Mouse (Mus musculus) MEL (cell line): ENCODE measurements at regions not wholly inside any gene's neighbourhood (a gene's known extent, or its start where the extent isn't known, plus 50 kb on each side); places are given as distances from the start of the nearest gene placed in this dataset.

Source experiments
- DNase-seq: peaks from one replicate; pipeline ENCODE4 v3.0.0; 2011; ENCODE audit warnings: low read depth, low spot score
- H3K27ac ChIP-seq: 2 replicates; pipeline ENCODE4 v1.5.1; 2012; ENCODE audit warnings: low read depth, mild to moderate bottlenecking, control low read depth, low read length, moderate library complexity; ENCODE audit not compliant: control insufficient read depth
- H3K27me3 ChIP-seq, 2 experiments: fragments of 150-350 bp in 1 of 2; sonication (generic) in 1 of 2; 2 replicates each; pipeline ENCODE4 v1.6.1; 2012; ENCODE audit warnings: low read length in 2 of 2, mild to moderate bottlenecking in 2 of 2, improper control_type of control experiment in 1 of 2, moderate library complexity in 1 of 2; ENCODE audit not compliant: insufficient read depth in 2 of 2, control insufficient read depth in 1 of 2
- H3K36me3 ChIP-seq, 2 experiments: 2 replicates each; pipeline ENCODE4 v1.6.1; 2012 to 2014; ENCODE audit warnings: low read length in 2 of 2, improper control_type of control experiment in 1 of 2, inconsistent platforms in 1 of 2, mild to moderate bottlenecking in 1 of 2; ENCODE audit not compliant: insufficient read depth in 2 of 2, control insufficient read depth in 1 of 2
- H3K4me1 ChIP-seq, 2 experiments: fragments of 150-350 bp in 1 of 2; sonication (generic) in 1 of 2; 2 replicates each; pipeline ENCODE4 v1.6.1; 2012; ENCODE audit warnings: low read length in 2 of 2, improper control_type of control experiment in 1 of 2, mild to moderate bottlenecking in 1 of 2; ENCODE audit not compliant: insufficient read depth in 2 of 2, control insufficient read depth in 1 of 2
- H3K4me3 ChIP-seq, 2 experiments: fragments of 150-350 bp in 1 of 2; sonication (generic) in 1 of 2; 2 replicates each; pipeline ENCODE4 v1.5.1; 2012; ENCODE audit warnings: low read depth in 2 of 2, low read length in 2 of 2, mild to moderate bottlenecking in 2 of 2, moderate library complexity in 2 of 2, control low read depth in 1 of 2, improper control_type of control experiment in 1 of 2; ENCODE audit not compliant: control insufficient read depth in 1 of 2, insufficient read depth in 1 of 2
- H3K79me2 ChIP-seq: 2 replicates; pipeline ENCODE4 v1.6.1; 2012; ENCODE audit warnings: mild to moderate bottlenecking, low read length, moderate library complexity; ENCODE audit not compliant: control insufficient read depth, poor library complexity, insufficient read depth
- H3K9ac ChIP-seq: 2 replicates; pipeline ENCODE4 v1.6.1; 2012; ENCODE audit warnings: low read depth, mild to moderate bottlenecking, control low read depth, low read length, moderate library complexity; ENCODE audit not compliant: control insufficient read depth, poor library complexity, severe bottlenecking
- H3K9me3 ChIP-seq: fragments of 150-350 bp; sonication (generic); replicated peaks from 2 replicates; pipeline ENCODE4 v1.6.1; 2012; ENCODE audit warnings: mild to moderate bottlenecking, low read length, improper control_type of control experiment, moderate library complexity; ENCODE audit not compliant: insufficient read depth
- EP300 ChIP-seq, 2 experiments: IDR thresholded peaks; 2 replicates each; pipeline ENCODE4 v1.6.1; 2011; ENCODE audit warnings: improper control_type of control experiment in 2 of 2, low read length in 2 of 2, low read depth in 1 of 2, mild to moderate bottlenecking in 1 of 2
- ETS1 ChIP-seq: IDR thresholded peaks from 2 replicates; pipeline ENCODE4 v1.6.1; 2012; ENCODE audit warnings: low read depth, mild to moderate bottlenecking, inconsistent platforms, low read length, improper control_type of control experiment, moderate library complexity
- GATA1 ChIP-seq: IDR thresholded peaks from 2 replicates; pipeline ENCODE4 v1.6.1; 2011; ENCODE audit warnings: low read depth, low read length, improper control_type of control experiment
- JUND ChIP-seq: IDR thresholded peaks from 2 replicates; pipeline ENCODE4 v1.6.1; 2011; ENCODE audit warnings: low read depth, mild to moderate bottlenecking, improper control_type of control experiment, low read length
- KAT2A ChIP-seq: conservative IDR thresholded peaks from 2 replicates; pipeline ENCODE4 v1.6.1; 2012; ENCODE audit warnings: low read depth, low read length, improper control_type of control experiment, inconsistent platforms
- MAZ ChIP-seq: IDR thresholded peaks from 2 replicates; pipeline ENCODE4 v1.6.1; 2012; ENCODE audit warnings: low read depth, mild to moderate bottlenecking, inconsistent platforms, low read length, improper control_type of control experiment
- MXI1 ChIP-seq: IDR thresholded peaks from 2 replicates; pipeline ENCODE4 v1.6.1; 2011; ENCODE audit warnings: mild to moderate bottlenecking, low read depth, low read length, improper control_type of control experiment
- MYC ChIP-seq: IDR thresholded peaks from 2 replicates; pipeline ENCODE4 v1.6.1; 2011; ENCODE audit warnings: low read depth, mild to moderate bottlenecking, low read length, improper control_type of control experiment, moderate library complexity
- NELFE ChIP-seq: IDR thresholded peaks from 2 replicates; pipeline ENCODE4 v1.6.1; 2011; ENCODE audit warnings: low read depth, low read length, improper control_type of control experiment
- NRF1 ChIP-seq: IDR thresholded peaks from 2 replicates; pipeline ENCODE4 v1.6.1; 2014; ENCODE audit warnings: low read depth, mild to moderate bottlenecking, inconsistent platforms, low read length, improper control_type of control experiment, moderate library complexity; ENCODE audit not compliant: poor library complexity, insufficient read depth, severe bottlenecking
- POLR2A ChIP-seq, 2 experiments: IDR thresholded peaks; 2 replicates each; pipeline ENCODE4 v1.6.1; 2011 to 2012; ENCODE audit warnings: low read length in 2 of 2, mild to moderate bottlenecking in 2 of 2, control low read depth in 1 of 2, improper control_type of control experiment in 1 of 2, low read depth in 1 of 2, moderate library complexity in 1 of 2; ENCODE audit not compliant: control insufficient read depth in 1 of 2, insufficient read depth in 1 of 2, poor library complexity in 1 of 2
- RAD21 ChIP-seq: IDR thresholded peaks from 2 replicates; pipeline ENCODE4 v1.6.1; 2011; ENCODE audit warnings: mild to moderate bottlenecking, low read depth, low read length, improper control_type of control experiment
- RCOR1 ChIP-seq: IDR thresholded peaks from 2 replicates; pipeline ENCODE4 v1.6.1; 2012; ENCODE audit warnings: low read depth, mild to moderate bottlenecking, inconsistent platforms, low read length, improper control_type of control experiment
- SIN3A ChIP-seq: IDR thresholded peaks from 2 replicates; pipeline ENCODE4 v1.6.1; 2012; ENCODE audit warnings: low read length, improper control_type of control experiment, inconsistent platforms
- TCF12 ChIP-seq: IDR thresholded peaks from 2 replicates; pipeline ENCODE4 v1.6.1; 2014; ENCODE audit warnings: low read depth, mild to moderate bottlenecking, inconsistent platforms, low read length, improper control_type of control experiment, moderate library complexity
- USF2 ChIP-seq, 2 experiments: IDR thresholded peaks; 2 replicates each; pipeline ENCODE4 v1.6.1; 2011 to 2012; ENCODE audit warnings: improper control_type of control experiment in 2 of 2, low read length in 2 of 2, borderline replicate concordance in 1 of 2, inconsistent platforms in 1 of 2, low read depth in 1 of 2, mild to moderate bottlenecking in 1 of 2; ENCODE audit not compliant: insufficient read depth in 1 of 2
- ZMIZ1 ChIP-seq: IDR thresholded peaks from 2 replicates; pipeline ENCODE4 v1.6.1; 2012; ENCODE audit warnings: low read depth, mild to moderate bottlenecking, inconsistent platforms, low read length, improper control_type of control experiment, moderate library complexity

DNA sequence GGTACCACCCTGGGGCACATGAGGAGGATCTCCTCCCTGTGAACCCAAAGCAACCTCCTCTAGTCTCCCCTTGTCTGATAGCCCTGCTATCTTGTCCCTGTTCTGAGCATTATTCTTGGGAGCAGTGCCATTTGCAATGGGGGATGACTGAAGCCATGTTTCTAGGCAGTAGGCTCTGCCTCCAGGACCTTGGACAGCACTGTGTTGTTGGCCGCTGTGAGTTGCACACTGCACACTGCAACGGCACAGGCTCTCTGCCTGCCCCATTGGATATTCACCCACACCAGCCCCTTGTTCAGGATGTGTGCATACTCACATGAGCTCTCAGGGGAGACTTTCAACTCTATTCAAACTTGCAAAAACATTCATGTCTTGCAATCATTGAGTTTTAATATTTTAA is 304.8 kb downstream of the Cdh26 start:
- DNase-seq = peak; percentile 2
- TF ChIP-seq RAD21 = no peak
- no peak for TF ChIP-seq SIN3A
- TF ChIP-seq USF2 (IDR thresholded peaks at IDR 0.05; ENCODE audit: borderline replicate concordance in 1 of 2, insufficient read depth in 1 of 2, low read depth in 1 of 2, low read length in 2 of 2) = no peak
- TF ChIP-seq ZMIZ1 = no peak
- TF ChIP-seq MYC = no peak
- no peak for TF ChIP-seq KAT2A
- TF ChIP-seq NRF1 = no peak
- no peak for TF ChIP-seq GATA1
- no peak for TF ChIP-seq EP300 (IDR thresholded peaks at IDR 0.05; ENCODE audit: low read depth in 1 of 2, low read length in 2 of 2)
- no peak for TF ChIP-seq RCOR1
- TF ChIP-seq MAZ = no peak
- TF ChIP-seq POLR2A (IDR thresholded peaks at IDR 0.05; ENCODE audit: control insufficient read depth in 1 of 2, insufficient read depth in 1 of 2, low read depth in 1 of 2, low read length in 2 of 2, poor library complexity in 1 of 2) = no peak
- TF ChIP-seq MXI1 = no peak
- no peak for TF ChIP-seq JUND
- TF ChIP-seq ETS1 = no peak
- no peak for TF ChIP-seq NELFE
- no peak overlapping the region for H3K4me3 ChIP-seq
- no peaks in the 10 kb centered on the region for H3K36me3 ChIP-seq
- no peak overlapping the region for H3K9ac ChIP-seq
- H3K27me3 ChIP-seq = no peaks in the 10 kb centered on the region
- H3K79me2 ChIP-seq = no peaks in the 10 kb centered on the region
- H3K4me1 ChIP-seq = no peaks in the 10 kb centered on the region
- no peak overlapping the region for H3K27ac ChIP-seq
- no peaks in the 10 kb centered on the region for H3K9me3 ChIP-seq

DNA sequence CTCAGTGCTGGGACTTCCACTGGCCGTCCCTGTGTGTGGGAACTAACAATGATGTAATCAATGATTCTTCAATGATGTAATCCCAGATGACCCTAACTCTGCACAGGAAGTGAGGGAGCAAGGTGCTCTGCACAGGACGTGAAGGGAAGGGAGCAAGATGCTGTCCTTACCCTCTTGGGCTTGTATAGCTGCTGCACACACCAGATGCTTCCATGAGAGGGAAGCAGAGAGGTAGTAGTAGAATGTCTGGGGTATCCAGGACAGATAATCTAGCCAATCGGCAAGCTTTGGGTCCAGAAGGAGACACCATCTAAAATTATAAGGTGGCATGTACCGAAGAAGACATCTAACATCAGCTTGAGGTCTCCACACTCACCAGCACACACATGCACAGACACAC is 314.3 kb downstream of the Cdh26 start:
- no peaks in the 10 kb centered on the region for H3K4me1 ChIP-seq
- H3K27ac ChIP-seq = no peak overlapping the region
- H3K9ac ChIP-seq = no peak overlapping the region
- no peak overlapping the region for H3K4me3 ChIP-seq
- no peak for TF ChIP-seq TCF12
- H3K9me3 ChIP-seq = no peaks in the 10 kb centered on the region
- no peaks in the 10 kb centered on the region for H3K27me3 ChIP-seq
- no peaks in the 10 kb centered on the region for H3K36me3 ChIP-seq
- DNase-seq = no peak
- no peaks in the 10 kb centered on the region for H3K79me2 ChIP-seq
